Mouse (Mus musculus) liver, adult 2 months (tissue): ENCODE data around the gene Rpl37a.

Experiments
- CTCF ChIP-seq: fragments of 200-500 bp; IDR thresholded peaks from 2 replicates; pipeline ENCODE4 v1.5.1; 2011; ENCODE audit warnings: low read depth, low read length, control low read depth
- POLR2A ChIP-seq: fragments of 200-500 bp; IDR thresholded peaks from 2 replicates; pipeline ENCODE4 v1.6.1; 2011; ENCODE audit warnings: low read length, control low read depth; ENCODE audit not compliant: insufficient read depth; ENCODE audit errors: extremely low read depth

DNA sequence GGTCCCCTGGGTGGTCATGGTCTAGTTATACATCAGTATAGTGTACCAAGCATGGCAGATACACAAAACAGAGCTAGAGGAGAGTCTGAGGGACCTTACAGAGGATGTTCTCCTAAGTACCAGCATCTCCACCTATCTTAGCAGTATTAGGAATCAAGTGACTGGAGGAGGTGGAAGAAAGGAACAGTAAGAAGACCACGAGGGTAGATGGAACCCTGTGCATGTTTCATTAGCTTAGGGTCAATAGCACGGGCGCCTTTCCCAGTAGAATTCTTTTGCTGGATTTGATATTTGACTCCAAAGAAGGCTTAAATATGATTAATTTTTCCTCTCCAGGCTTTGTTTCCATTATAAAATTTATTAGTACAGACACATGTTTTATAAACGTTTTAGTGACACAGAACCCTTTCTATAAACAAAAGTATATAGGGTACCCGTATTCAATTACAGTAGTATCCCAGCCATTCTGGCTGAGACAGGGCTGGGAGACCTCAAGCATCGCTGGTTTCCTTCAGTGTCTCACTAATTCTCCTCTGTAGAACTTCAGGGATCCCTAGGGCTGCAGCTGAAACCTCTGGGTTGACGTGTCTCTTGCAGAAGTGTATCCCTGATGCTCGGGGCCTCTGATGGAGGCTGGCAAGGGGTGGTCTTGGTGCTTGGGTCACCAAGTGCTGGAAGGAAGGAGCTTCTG is 33.9 kb downstream of the Rpl37a start:
- TF ChIP-seq CTCF (no peak), POLR2A (no peak)
